Mouse (Mus musculus) MEL (cell line): ENCODE results near the gene Abcc5. TPM values are rescaled to one million over a fixed set of nuclear protein-coding genes. Genes with fewer than 3 reads are reported as not detected.

Experiments used
- DNase-seq: peaks from one replicate; pipeline ENCODE4 v3.0.0; 2011; ENCODE audit warnings: low read depth, low spot score
- H3K27ac ChIP-seq: 2 replicates; pipeline ENCODE4 v1.5.1; 2012; ENCODE audit warnings: low read depth, mild to moderate bottlenecking, control low read depth, low read length, moderate library complexity; ENCODE audit not compliant: control insufficient read depth
- H3K27me3 ChIP-seq, 2 experiments: fragments of 150-350 bp in 1 of 2; sonication (generic) in 1 of 2; 2 replicates each; pipeline ENCODE4 v1.6.1; 2012; ENCODE audit warnings: low read length in 2 of 2, mild to moderate bottlenecking in 2 of 2, improper control_type of control experiment in 1 of 2, moderate library complexity in 1 of 2; ENCODE audit not compliant: insufficient read depth in 2 of 2, control insufficient read depth in 1 of 2
- H3K36me3 ChIP-seq, 2 experiments: 2 replicates each; pipeline ENCODE4 v1.6.1; 2012 to 2014; ENCODE audit warnings: low read length in 2 of 2, improper control_type of control experiment in 1 of 2, inconsistent platforms in 1 of 2, mild to moderate bottlenecking in 1 of 2; ENCODE audit not compliant: insufficient read depth in 2 of 2, control insufficient read depth in 1 of 2
- H3K4me1 ChIP-seq, 2 experiments: fragments of 150-350 bp in 1 of 2; sonication (generic) in 1 of 2; 2 replicates each; pipeline ENCODE4 v1.6.1; 2012; ENCODE audit warnings: low read length in 2 of 2, improper control_type of control experiment in 1 of 2, mild to moderate bottlenecking in 1 of 2; ENCODE audit not compliant: insufficient read depth in 2 of 2, control insufficient read depth in 1 of 2
- H3K4me3 ChIP-seq, 2 experiments: fragments of 150-350 bp in 1 of 2; sonication (generic) in 1 of 2; 2 replicates each; pipeline ENCODE4 v1.5.1; 2012; ENCODE audit warnings: low read depth in 2 of 2, low read length in 2 of 2, mild to moderate bottlenecking in 2 of 2, moderate library complexity in 2 of 2, control low read depth in 1 of 2, improper control_type of control experiment in 1 of 2; ENCODE audit not compliant: control insufficient read depth in 1 of 2, insufficient read depth in 1 of 2
- H3K79me2 ChIP-seq: 2 replicates; pipeline ENCODE4 v1.6.1; 2012; ENCODE audit warnings: mild to moderate bottlenecking, low read length, moderate library complexity; ENCODE audit not compliant: control insufficient read depth, poor library complexity, insufficient read depth
- H3K9ac ChIP-seq: 2 replicates; pipeline ENCODE4 v1.6.1; 2012; ENCODE audit warnings: low read depth, mild to moderate bottlenecking, control low read depth, low read length, moderate library complexity; ENCODE audit not compliant: control insufficient read depth, poor library complexity, severe bottlenecking
- H3K9me3 ChIP-seq: fragments of 150-350 bp; sonication (generic); replicated peaks from 2 replicates; pipeline ENCODE4 v1.6.1; 2012; ENCODE audit warnings: mild to moderate bottlenecking, low read length, improper control_type of control experiment, moderate library complexity; ENCODE audit not compliant: insufficient read depth
- CHD1 ChIP-seq: IDR thresholded peaks from 2 replicates; pipeline ENCODE4 v1.6.1; 2012; ENCODE audit warnings: low read depth, mild to moderate bottlenecking, inconsistent platforms, low read length, improper control_type of control experiment
- ELF1 ChIP-seq: IDR thresholded peaks from 2 replicates; pipeline ENCODE4 v1.6.1; 2014; ENCODE audit warnings: low read depth, mild to moderate bottlenecking, inconsistent platforms, low read length, improper control_type of control experiment, moderate library complexity
- EP300 ChIP-seq, 2 experiments: IDR thresholded peaks; 2 replicates each; pipeline ENCODE4 v1.6.1; 2011; ENCODE audit warnings: improper control_type of control experiment in 2 of 2, low read length in 2 of 2, low read depth in 1 of 2, mild to moderate bottlenecking in 1 of 2
- ETS1 ChIP-seq: IDR thresholded peaks from 2 replicates; pipeline ENCODE4 v1.6.1; 2012; ENCODE audit warnings: low read depth, mild to moderate bottlenecking, inconsistent platforms, low read length, improper control_type of control experiment, moderate library complexity
- GABPA ChIP-seq: IDR thresholded peaks from 2 replicates; pipeline ENCODE4 v1.6.1; 2012; ENCODE audit warnings: low read depth, mild to moderate bottlenecking, inconsistent platforms, low read length, improper control_type of control experiment, moderate library complexity
- GATA1 ChIP-seq: IDR thresholded peaks from 2 replicates; pipeline ENCODE4 v1.6.1; 2011; ENCODE audit warnings: low read depth, low read length, improper control_type of control experiment
- KAT2A ChIP-seq: conservative IDR thresholded peaks from 2 replicates; pipeline ENCODE4 v1.6.1; 2012; ENCODE audit warnings: low read depth, low read length, improper control_type of control experiment, inconsistent platforms
- MAX ChIP-seq: IDR thresholded peaks from 2 replicates; pipeline ENCODE4 v1.6.1; 2011; ENCODE audit warnings: low read length, improper control_type of control experiment
- MAZ ChIP-seq: IDR thresholded peaks from 2 replicates; pipeline ENCODE4 v1.6.1; 2012; ENCODE audit warnings: low read depth, mild to moderate bottlenecking, inconsistent platforms, low read length, improper control_type of control experiment
- MEF2A ChIP-seq: IDR thresholded peaks from 2 replicates; pipeline ENCODE4 v1.6.1; 2014; ENCODE audit warnings: low read depth, mild to moderate bottlenecking, inconsistent platforms, low read length, improper control_type of control experiment; ENCODE audit not compliant: poor library complexity, insufficient replicate concordance, severe bottlenecking; ENCODE audit errors: extremely low read depth
- MXI1 ChIP-seq: IDR thresholded peaks from 2 replicates; pipeline ENCODE4 v1.6.1; 2011; ENCODE audit warnings: mild to moderate bottlenecking, low read depth, low read length, improper control_type of control experiment
- MYB ChIP-seq: IDR thresholded peaks from 2 replicates; pipeline ENCODE4 v1.6.1; 2011; ENCODE audit warnings: mild to moderate bottlenecking, low read depth, low read length, improper control_type of control experiment
- NRF1 ChIP-seq: IDR thresholded peaks from 2 replicates; pipeline ENCODE4 v1.6.1; 2014; ENCODE audit warnings: low read depth, mild to moderate bottlenecking, inconsistent platforms, low read length, improper control_type of control experiment, moderate library complexity; ENCODE audit not compliant: poor library complexity, insufficient read depth, severe bottlenecking
- POLR2AphosphoS2 ChIP-seq: IDR thresholded peaks from 2 replicates; pipeline ENCODE4 v1.6.1; 2011; ENCODE audit warnings: low read length, improper control_type of control experiment
- TAL1 ChIP-seq: IDR thresholded peaks from 2 replicates; pipeline ENCODE4 v1.6.1; 2012; ENCODE audit warnings: mild to moderate bottlenecking, inconsistent platforms, low read length, moderate library complexity, mixed read lengths
- TCF12 ChIP-seq: IDR thresholded peaks from 2 replicates; pipeline ENCODE4 v1.6.1; 2014; ENCODE audit warnings: low read depth, mild to moderate bottlenecking, inconsistent platforms, low read length, improper control_type of control experiment, moderate library complexity
- ZC3H11A ChIP-seq: IDR thresholded peaks from 2 replicates; pipeline ENCODE4 v1.6.1; 2012; ENCODE audit warnings: low read depth, mild to moderate bottlenecking, inconsistent platforms, low read length, improper control_type of control experiment
- ZKSCAN1 ChIP-seq: IDR thresholded peaks from 2 replicates; pipeline ENCODE4 v1.6.1; 2012; ENCODE audit warnings: low read depth, mild to moderate bottlenecking, inconsistent platforms, low read length, improper control_type of control experiment, moderate library complexity
- polyA plus RNA-seq, 2 experiments: library from polyadenylated mRNA; stranded (reverse) in 1 of 2; unstranded in 1 of 2; fragments of >175 nt in 1 of 2; fragments of >200 nt in 1 of 2; gene quantifications; 2 replicates each; pipeline versions ENCODE4 v1.2.1 to v1.2.4; 2012; ENCODE audit warnings: low replicate concordance in 2 of 2, low read depth in 1 of 2; ENCODE audit not compliant: insufficient read length in 2 of 2, insufficient read depth in 1 of 2, missing spikeins in 1 of 2
- total RNA-seq: library from RNA; depleted of rRNA; stranded (reverse); fragments of 300-350 nt; gene quantifications from 2 replicates; pipeline ENCODE4 v1.2.3, GENCODE M21; 2012

Abcc5 gene
- total and polyA plus RNA-seq, 3 experiments, result 17.6 to 31.7 TPM; not detected in 1

DNA sequence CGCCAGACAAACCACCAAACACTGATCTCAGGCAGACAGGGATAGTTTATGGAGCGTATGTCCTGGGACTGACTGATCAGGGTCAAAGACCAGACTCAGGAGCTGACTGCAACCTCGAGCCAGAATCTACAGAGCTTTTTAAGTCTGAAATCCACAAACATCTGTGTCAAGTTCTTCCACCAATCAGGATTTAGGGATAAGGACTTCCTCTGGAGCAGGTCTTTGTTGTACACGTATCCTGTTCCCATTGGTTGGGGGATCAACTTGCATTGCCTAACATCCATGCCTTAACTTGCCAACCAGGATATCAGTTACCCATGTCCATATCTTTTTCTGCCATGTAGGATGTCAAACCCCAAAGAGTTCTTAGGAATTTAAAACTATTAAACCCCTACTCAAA is 1.4 kb upstream of the Abcc5 start:
- H3K4me3 ChIP-seq, result no peak overlapping the region
- no peak for TF ChIP-seq ETS1
- no peak for TF ChIP-seq ZC3H11A
- no peak for TF ChIP-seq NRF1
- TF ChIP-seq TAL1, result no peak
- TF ChIP-seq MAX, result no peak
- TF ChIP-seq MAZ, result no peak
- no peak for TF ChIP-seq GABPA
- no peak for TF ChIP-seq MYB
- TF ChIP-seq ZKSCAN1, result no peak
- TF ChIP-seq, all 39 proteins: peak for 0
- DNase-seq, result peak; percentile 10
- no peak overlapping the region for H3K27ac ChIP-seq
- H3K79me2 ChIP-seq, result peaks cover 7% of the 10 kb centered on the region
- H3K4me1 ChIP-seq, result peaks cover 5 to 13% of the 10 kb centered on the region in 2 experiments; a peak in 3 of 4 replicates
- H3K9me3 ChIP-seq, result no peaks in the 10 kb centered on the region
- H3K36me3 ChIP-seq, result peaks cover 0 to 17% of the 10 kb centered on the region in 2 experiments; a peak in 2 of 4 replicates
- no peaks in the 10 kb centered on the region for H3K27me3 ChIP-seq
- H3K9ac ChIP-seq, result no peak overlapping the region

GRCm38 (mm10) chr16:20424719-20425650 is 1.2 kb downstream of the Abcc5 start:
- Histone ChIP-seq H3K79me2 (peaks cover 7% of the 10 kb centered on the region), H3K9ac (peak overlapping the region; percentile 76), H3K27me3 (no peaks in the 10 kb centered on the region), H3K27ac (peak overlapping the region; percentile 93), H3K36me3 (peaks cover 0 to 17% of the 10 kb centered on the region in 2 experiments; a peak in 2 of 4 replicates), H3K4me3 (peak overlapping the region; percentile 70 to 81), H3K4me1 (peaks cover 5 to 14% of the 10 kb centered on the region in 2 experiments; a peak in 3 of 4 replicates), H3K9me3 (no peaks in the 10 kb centered on the region)
- DNase-seq, result peak; percentile 72
- TF ChIP-seq TCF12, result no peak
- TF ChIP-seq ZKSCAN1, result no peak
- TF ChIP-seq ELF1, result no peak
- TF ChIP-seq GABPA, result no peak
- TF ChIP-seq MEF2A, result 0 out of 2 replicates have a peak, but pooled peaks have one; percentile 26
- TF ChIP-seq POLR2AphosphoS2, result no peak
- no peak for TF ChIP-seq KAT2A
- TF ChIP-seq MXI1, result peak; percentile 4; the same call in 1 of the 2 replicates
- no peak for TF ChIP-seq EP300 (IDR thresholded peaks at IDR 0.05; ENCODE audit: low read depth in 1 of 2, low read length in 2 of 2)
- TF ChIP-seq ZC3H11A, result no peak
- 0 out of 2 replicates have a peak, but pooled peaks have one; percentile 4 for TF ChIP-seq GATA1
- 0 out of 2 replicates have a peak, but pooled peaks have one; percentile 31 for TF ChIP-seq CHD1
